Mouse (Mus musculus): ENCODE measurements around the gene Nhsl1. TPM values are rescaled to one million over a fixed set of nuclear protein-coding genes. Genes with fewer than 3 reads are reported as not detected.
"Not testable (repeated sequence)": the region's sequence is repeated elsewhere in the genome, so short reads cannot be mapped to it uniquely, and the experiment has no call there.

The Nhsl1 gene
- polyA plus RNA-seq, 1 experiment from 2014 or later: 2.9 TPM

- Histone ChIP-seq H3K4me3 (ENCODE audit: low read depth, low read length) (peak overlapping the region; percentile 51), H3K4me2 (peak overlapping the region; percentile 72), H3K9ac (ENCODE audit: low read depth, low read length) (peak overlapping the region; percentile 42; the same call in 1 of the 2 replicates), H3K27ac (ENCODE audit: low read depth, low read length) (no peak overlapping the region), H3K36me3 (ENCODE audit: control insufficient read depth, insufficient read depth, low read length) (no peaks in the 10 kb centered on the region), H3K9me3 (ENCODE audit: control insufficient read depth, low read length) (no peaks in the 10 kb centered on the region), H3K27me3 (replicated peaks; ENCODE audit: control insufficient read depth, insufficient read depth, low read length) (no peaks in the 10 kb centered on the region), H3K4me1 (replicated peaks; ENCODE audit: control insufficient read depth, insufficient read depth, low read length) (no peaks in the 10 kb centered on the region)
- no peak for DNase-seq (ENCODE audit: low spot score)
- WGBS: 4% methylated on average over 13 of the region's 13 CpGs
- peak; percentile 5; the same call in 1 of the 2 replicates for ATAC-seq (replicated peaks; ENCODE audit: low FRiP score)
These were observed 226.5 kb downstream of the Nhsl1 start for GRCm38 (mm10) chr10:18545309-18545708.

DNA sequence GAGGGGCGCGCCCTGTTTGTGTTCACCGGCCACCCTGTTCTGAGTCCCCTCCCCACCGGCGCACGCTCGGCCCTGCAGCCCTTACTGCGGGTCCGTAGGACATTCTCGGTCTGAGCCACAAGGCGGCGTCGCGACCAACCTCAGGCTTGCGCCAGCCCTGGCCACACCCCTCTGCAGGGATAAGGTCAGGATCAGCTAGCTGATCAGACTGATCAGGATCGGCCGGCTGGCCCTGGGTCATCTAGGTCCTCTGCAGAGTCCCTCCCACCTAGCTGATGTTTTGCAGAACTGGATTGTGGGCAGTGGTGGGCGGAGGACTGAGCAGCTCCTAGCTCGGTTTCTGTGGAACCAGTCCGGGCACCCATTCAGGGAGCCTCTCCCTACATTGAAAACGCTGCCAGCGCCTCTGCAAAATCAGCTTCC is 227.0 kb downstream of the Nhsl1 start, which contains the start of gene Hebp2:
TSS of gene Hebp2 (minus strand) at position 264 of the 423 bp plus-strand sequence.
- H3K4me2 ChIP-seq: peak within 1 kb of the TSS; percentile 72
- H3K9ac ChIP-seq (ENCODE audit: low read depth, low read length): peak within 1 kb of the TSS; percentile 42; the same call in 1 of the 2 replicates
- no peak within 1 kb of the TSS for H3K27ac ChIP-seq (ENCODE audit: low read depth, low read length)
- under 1% methylated on average over 22 of the region's 22 CpGs for WGBS
- peak; percentile 74 for DNase-seq (ENCODE audit: low spot score)
- H3K27me3 ChIP-seq (replicated peaks; ENCODE audit: control insufficient read depth, insufficient read depth, low read length): no peaks in the 10 kb centered on the region
- H3K9me3 ChIP-seq (ENCODE audit: control insufficient read depth, low read length): no peaks in the 10 kb centered on the region
- peak within 1 kb of the TSS; percentile 51 for H3K4me3 ChIP-seq (ENCODE audit: low read depth, low read length)
- no peaks in the 10 kb centered on the region for H3K36me3 ChIP-seq (ENCODE audit: control insufficient read depth, insufficient read depth, low read length)
- no peaks in the 10 kb centered on the region for H3K4me1 ChIP-seq (replicated peaks; ENCODE audit: control insufficient read depth, insufficient read depth, low read length)
- ATAC-seq (replicated peaks; ENCODE audit: low FRiP score): peak; percentile 85

DNA sequence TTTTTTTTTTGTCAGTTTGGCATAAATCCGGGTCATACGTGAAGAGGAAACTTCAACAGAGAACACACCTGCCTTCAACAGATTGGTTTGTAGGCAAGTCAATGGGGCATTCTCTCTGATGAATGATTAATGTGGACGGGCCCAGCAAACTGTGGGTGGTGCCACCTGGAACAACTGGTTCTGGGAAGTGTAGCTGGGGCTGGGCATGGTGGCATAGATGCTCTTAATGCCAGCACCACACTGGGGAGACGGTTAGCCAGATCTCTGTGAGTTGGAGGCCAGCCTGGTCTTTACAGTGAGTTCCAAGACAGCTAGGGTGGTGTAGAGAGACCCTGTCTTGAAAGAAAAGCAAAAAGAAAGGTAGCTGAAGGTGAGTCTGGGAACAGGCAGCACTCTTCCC is 228.6 kb downstream of the Nhsl1 start:
- DNase-seq (ENCODE audit: low spot score): no peak
- H3K36me3 ChIP-seq (ENCODE audit: control insufficient read depth, insufficient read depth, low read length): no peaks in the 10 kb centered on the region
- ATAC-seq (replicated peaks; ENCODE audit: low FRiP score): no peak
- H3K9me3 ChIP-seq (ENCODE audit: control insufficient read depth, low read length): no peaks in the 10 kb centered on the region
- H3K4me1 ChIP-seq (replicated peaks; ENCODE audit: control insufficient read depth, insufficient read depth, low read length): no peaks in the 10 kb centered on the region
- no peaks in the 10 kb centered on the region for H3K27me3 ChIP-seq (replicated peaks; ENCODE audit: control insufficient read depth, insufficient read depth, low read length)
- no peak overlapping the region for H3K9ac ChIP-seq (ENCODE audit: low read depth, low read length)
- no peak overlapping the region for H3K27ac ChIP-seq (ENCODE audit: low read depth, low read length)
- WGBS: 83% methylated on average over 4 of the region's 4 CpGs
- H3K4me2 ChIP-seq: no peak overlapping the region
- H3K4me3 ChIP-seq (ENCODE audit: low read depth, low read length): no peak overlapping the region

DNA sequence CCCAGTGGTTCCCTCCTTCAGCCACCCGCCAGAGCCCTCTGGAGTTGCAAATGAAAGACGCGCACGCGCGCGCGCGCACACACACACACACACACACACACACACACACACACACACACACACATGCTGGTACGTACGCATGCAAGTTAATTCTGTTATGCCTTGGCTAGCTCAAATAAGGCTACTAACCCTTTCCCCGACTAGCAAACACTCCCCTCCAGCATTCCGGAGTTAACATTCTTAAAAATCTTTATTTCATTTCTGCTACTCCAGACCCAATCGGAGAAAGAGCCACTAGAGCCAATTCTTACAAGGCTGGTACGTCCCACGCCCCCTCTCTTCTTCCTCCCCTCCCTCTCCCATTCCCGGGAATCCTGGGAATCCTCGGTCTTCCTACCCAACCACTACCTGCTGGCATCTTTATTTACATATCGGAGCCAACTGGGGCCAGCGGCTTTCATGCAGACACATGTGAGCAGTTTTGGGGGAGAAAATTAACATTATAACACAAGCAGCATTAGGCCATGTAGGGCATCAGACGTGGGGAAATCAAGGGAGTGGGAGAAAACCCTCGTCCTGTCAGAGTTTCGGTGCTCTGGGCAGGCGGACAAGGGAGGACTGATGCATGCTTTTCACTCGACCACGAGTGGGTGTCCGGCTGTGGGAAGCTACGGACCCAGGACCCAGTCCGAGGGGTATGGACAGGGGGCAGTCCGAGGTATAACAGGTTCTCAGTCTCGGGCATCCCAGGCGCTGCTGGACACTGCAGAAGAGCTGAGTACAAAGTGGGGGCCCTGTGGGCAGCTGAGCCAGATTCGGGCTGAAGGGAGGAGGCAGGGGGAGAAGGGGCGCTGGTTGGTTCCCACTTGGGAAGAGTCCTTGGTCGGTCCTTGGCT is 230.8 kb downstream of the Nhsl1 start:
- no peaks in the 10 kb centered on the region for H3K9me3 ChIP-seq (ENCODE audit: control insufficient read depth, low read length)
- ATAC-seq (replicated peaks; ENCODE audit: low FRiP score) (no peak), DNase-seq (ENCODE audit: low spot score) (no peak)
- WGBS: 13% methylated on average over 34 of the region's 35 CpGs
- H3K27ac ChIP-seq (ENCODE audit: low read depth, low read length): no peak overlapping the region
- H3K27me3 ChIP-seq (replicated peaks; ENCODE audit: control insufficient read depth, insufficient read depth, low read length): no peaks in the 10 kb centered on the region
- H3K4me2 ChIP-seq: peak overlapping the region; percentile 65
- no peaks in the 10 kb centered on the region for H3K4me1 ChIP-seq (replicated peaks; ENCODE audit: control insufficient read depth, insufficient read depth, low read length)
- no peak overlapping the region for H3K9ac ChIP-seq (ENCODE audit: low read depth, low read length)
- peak overlapping the region; percentile 38 for H3K4me3 ChIP-seq (ENCODE audit: low read depth, low read length)
- H3K36me3 ChIP-seq (ENCODE audit: control insufficient read depth, insufficient read depth, low read length): no peaks in the 10 kb centered on the region

- not testable (repeated sequence) for DNase-seq (ENCODE audit: low spot score); H3K27ac ChIP-seq (ENCODE audit: low read depth, low read length); H3K4me3 ChIP-seq (ENCODE audit: low read depth, low read length); H3K9ac ChIP-seq (ENCODE audit: low read depth, low read length); H3K27me3 ChIP-seq (replicated peaks; ENCODE audit: control insufficient read depth, insufficient read depth, low read length); H3K4me2 ChIP-seq; H3K36me3 ChIP-seq (ENCODE audit: control insufficient read depth, insufficient read depth, low read length); H3K4me1 ChIP-seq (replicated peaks; ENCODE audit: control insufficient read depth, insufficient read depth, low read length); ATAC-seq (replicated peaks; ENCODE audit: low FRiP score); H3K9me3 ChIP-seq (ENCODE audit: control insufficient read depth, low read length)
- 78% methylated on average over 9 of the region's 9 CpGs for WGBS
These were observed 240.3 kb downstream of the Nhsl1 start for GRCm38 (mm10) chr10:18559076-18559475.

DNA sequence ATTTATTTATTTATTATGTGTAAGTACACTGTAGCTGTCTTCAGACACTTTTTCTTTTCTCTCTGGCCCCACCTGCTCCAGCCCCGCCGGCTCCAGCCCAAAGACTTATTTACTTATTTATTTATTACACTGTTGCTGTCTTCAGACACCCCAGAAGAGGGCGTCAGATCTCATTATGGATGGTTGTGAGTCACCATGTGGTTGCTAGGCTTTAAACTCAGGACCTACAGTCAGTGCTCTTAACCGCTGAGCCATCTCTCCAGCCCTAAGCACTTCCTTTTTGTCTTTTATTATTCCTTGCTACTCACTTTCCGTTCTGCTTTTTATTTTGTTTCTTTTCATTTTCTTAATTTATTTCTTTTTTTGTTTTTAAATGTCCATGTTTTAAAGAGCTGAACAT is 242.7 kb downstream of the Nhsl1 start:
- ATAC-seq (replicated peaks; ENCODE audit: low FRiP score) (no peak), DNase-seq (ENCODE audit: low spot score) (no peak)
- H3K4me3 ChIP-seq (ENCODE audit: low read depth, low read length): no peak overlapping the region

DNA sequence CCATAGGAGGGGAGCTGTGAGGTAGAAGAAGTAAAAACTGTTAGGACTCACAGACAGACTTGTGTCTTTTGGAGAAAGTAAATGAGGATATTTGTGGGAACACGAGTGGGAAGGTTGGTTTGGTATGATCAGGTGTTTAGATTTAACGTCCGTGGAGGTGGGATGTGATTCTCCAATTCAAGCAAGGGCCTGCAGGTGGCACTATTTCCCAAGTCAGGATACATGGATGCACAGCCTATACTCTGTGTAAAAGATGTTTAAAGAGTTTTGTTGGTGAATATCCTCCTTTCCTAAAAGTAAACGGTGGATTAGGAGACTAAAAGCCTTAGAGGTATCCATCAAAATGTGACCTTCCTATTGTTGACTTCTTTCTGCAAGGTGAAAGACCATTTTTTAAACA is 244.2 kb downstream of the Nhsl1 start:
- no peak overlapping the region for H3K4me3 ChIP-seq (ENCODE audit: low read depth, low read length)

More for the DNA sequence above, 242.7 kb downstream of the Nhsl1 start:
- Histone ChIP-seq H3K4me1 (replicated peaks; ENCODE audit: control insufficient read depth, insufficient read depth, low read length) (no peaks in the 10 kb centered on the region), H3K27ac (ENCODE audit: low read depth, low read length) (no peak overlapping the region), H3K36me3 (ENCODE audit: control insufficient read depth, insufficient read depth, low read length) (no peaks in the 10 kb centered on the region), H3K4me2 (no peak overlapping the region), H3K27me3 (replicated peaks; ENCODE audit: control insufficient read depth, insufficient read depth, low read length) (no peaks in the 10 kb centered on the region), H3K9ac (ENCODE audit: low read depth, low read length) (no peak overlapping the region), H3K9me3 (ENCODE audit: control insufficient read depth, low read length) (no peaks in the 10 kb centered on the region)
- WGBS: 49% methylated on average over 5 of the region's 5 CpGs

GRCm38 (mm10) chr10:18572581-18572980 is 253.8 kb downstream of the Nhsl1 start:
- Histone ChIP-seq H3K27ac (ENCODE audit: low read depth, low read length) (no peak overlapping the region), H3K4me2 (no peak overlapping the region), H3K27me3 (replicated peaks; ENCODE audit: control insufficient read depth, insufficient read depth, low read length) (no peaks in the 10 kb centered on the region), H3K4me3 (ENCODE audit: low read depth, low read length) (no peak overlapping the region), H3K36me3 (ENCODE audit: control insufficient read depth, insufficient read depth, low read length) (no peaks in the 10 kb centered on the region), H3K4me1 (replicated peaks; ENCODE audit: control insufficient read depth, insufficient read depth, low read length) (no peaks in the 10 kb centered on the region), H3K9ac (ENCODE audit: low read depth, low read length) (no peak overlapping the region), H3K9me3 (ENCODE audit: control insufficient read depth, low read length) (no peaks in the 10 kb centered on the region)
- ATAC-seq (replicated peaks; ENCODE audit: low FRiP score) (no peak), DNase-seq (ENCODE audit: low spot score) (no peak)
- WGBS: 56% methylated on average over 2 of the region's 2 CpGs

More for the DNA sequence above, 244.2 kb downstream of the Nhsl1 start:
- no peak overlapping the region for H3K4me2 ChIP-seq
- ATAC-seq (replicated peaks; ENCODE audit: low FRiP score) (no peak), DNase-seq (ENCODE audit: low spot score) (no peak)
- H3K9ac ChIP-seq (ENCODE audit: low read depth, low read length): no peak overlapping the region
- H3K36me3 ChIP-seq (ENCODE audit: control insufficient read depth, insufficient read depth, low read length): no peaks in the 10 kb centered on the region
- no peaks in the 10 kb centered on the region for H3K27me3 ChIP-seq (replicated peaks; ENCODE audit: control insufficient read depth, insufficient read depth, low read length)
- whole genome bisulfite sequencing: 5% methylated on average over 4 of the region's 4 CpGs
- H3K9me3 ChIP-seq (ENCODE audit: control insufficient read depth, low read length): no peaks in the 10 kb centered on the region
- no peak overlapping the region for H3K27ac ChIP-seq (ENCODE audit: low read depth, low read length)
- no peaks in the 10 kb centered on the region for H3K4me1 ChIP-seq (replicated peaks; ENCODE audit: control insufficient read depth, insufficient read depth, low read length)

All from liver, embryonic 11.5 days (tissue).